19 mouse cellular contexts compared by ENCODE assay signal in the genomic region with DNA sequence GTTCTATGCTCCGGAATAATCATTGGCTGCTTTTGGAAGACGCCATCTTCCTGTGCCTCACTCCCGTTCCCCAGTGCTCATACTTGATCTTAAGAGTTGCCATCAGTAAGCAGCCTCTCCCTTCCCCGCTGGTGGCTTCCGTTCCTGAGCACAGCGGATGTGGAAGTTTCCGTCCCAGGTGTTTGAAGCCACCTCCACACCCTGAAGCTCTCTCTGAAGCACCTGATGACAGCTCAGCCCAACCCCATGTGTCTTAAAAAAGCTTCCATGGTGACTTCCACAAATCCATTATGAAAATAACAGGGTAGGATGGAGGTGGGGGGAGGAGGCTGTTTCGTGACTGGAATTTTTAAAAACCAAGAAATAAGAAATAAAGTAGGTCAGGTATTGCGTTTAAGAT.
DNase-seq lines count a peak whose midpoint lies in the region; ATAC-seq and TF ChIP-seq lines count a peak whose summit lies in the region.
"Had no signal": no experiment of that assay in that cellular context is flagged by ENCODE, and none has a peak within 500 bp of the region (broad histone marks: within the 10 kb centered on the region; RNA-seq: fewer than 3 reads in every experiment).

No protein-coding gene starts in this region.

- TF ChIP-seq POLR2A in heart, adult 2 months (IDR thresholded peaks at IDR 0.05; ENCODE audit: insufficient read depth, low read depth, low read length), result no peak

- no peak overlapping the region for H3K9ac ChIP-seq in heart, adult 2 months (ENCODE audit: low read depth, low read length)
- H3K9ac ChIP-seq: embryonic facial prominence, embryonic 12.5 days; forebrain, embryonic 15.5 days; kidney, embryonic 15.5 days; limb, embryonic 13.5 days; liver, postnatal 0 days had no signal

- no peak for TF ChIP-seq EP300 in heart, adult 2 months (IDR thresholded peaks at IDR 0.05; ENCODE audit: insufficient read depth, low read depth, low read length)

- TF ChIP-seq CTCF in heart, adult 2 months (IDR thresholded peaks at IDR 0.05), result no peak

- peak; percentile 66 for DNase-seq in right cerebral cortex, adult 18-20 months
- no peak for DNase-seq in right cerebral cortex, postnatal 14 days
- DNase-seq in brain, adult 2 months (ENCODE audit: low read depth, low spot score), result peak; percentile 82
- peak; percentile 21 to 40 for DNase-seq in thymus, adult 18-20 months
- no peak for DNase-seq in heart, adult 2 months
- no peak for DNase-seq in cerebellum, postnatal 10 days
- DNase-seq: adrenal gland, adult 8-10 months; B cell, adult 2 months; cerebellum, adult 2 months; layer of hippocampus, postnatal 36 days; liver, postnatal 0 days had no signal

- no peaks in the 10 kb centered on the region for H3K79me2 ChIP-seq in heart, adult 2 months (replicated peaks; ENCODE audit: control insufficient read depth, insufficient read depth, low read length)

- H3K36me3 ChIP-seq in heart, adult 2 months (ENCODE audit: control insufficient read depth, insufficient read depth, low read length), result no peaks in the 10 kb centered on the region; the same call in 1 of the 2 replicates
- H3K36me3 ChIP-seq: embryonic facial prominence, embryonic 12.5 days; forebrain, embryonic 15.5 days; G1E; hindbrain, embryonic 10.5 days; kidney, embryonic 15.5 days; limb, embryonic 13.5 days had no signal

- H3K27me3 ChIP-seq in heart, adult 2 months (ENCODE audit: control insufficient read depth, insufficient read depth, low read length), result no peaks in the 10 kb centered on the region
- H3K27me3 ChIP-seq: embryonic facial prominence, embryonic 12.5 days; forebrain, embryonic 15.5 days; kidney, embryonic 15.5 days; limb, embryonic 13.5 days had no signal

- intact Hi-C loops in heart, adult 2 months (cut with DNase I), result no loop called here

- ATAC-seq in granulocyte monocyte progenitor cell, adult 5-6 weeks (replicated peaks; ENCODE audit: poor library complexity, severe bottlenecking), result no peak
- ATAC-seq: forebrain, embryonic 15.5 days; liver, postnatal 0 days; midbrain, embryonic 16.5 days had no signal

- no peak overlapping the region for H3K4me3 ChIP-seq in heart, adult 2 months
- H3K4me3 ChIP-seq: embryonic facial prominence, embryonic 12.5 days; forebrain, embryonic 15.5 days; hindbrain, embryonic 10.5 days; kidney, embryonic 15.5 days; limb, embryonic 13.5 days had no signal

- no peak overlapping the region for H3K27ac ChIP-seq in heart, adult 2 months
- H3K27ac ChIP-seq: embryonic facial prominence, embryonic 12.5 days; forebrain, embryonic 15.5 days; hindbrain, embryonic 10.5 days; kidney, embryonic 15.5 days; limb, embryonic 13.5 days had no signal

- WGBS in heart, adult 2 months, result 69% methylated on average over 9 of the region's 9 CpGs

- no peaks in the 10 kb centered on the region for H3K4me1 ChIP-seq in heart, adult 2 months (ENCODE audit: control insufficient read depth, insufficient read depth, low read length)

Comparison
In these comparisons a context has a peak if more than half of its experiments do, and no peak if none do; other contexts are left out.
1. DNase-seq: peak in right cerebral cortex, adult 18-20 months (single experiment), brain, adult 2 months (single experiment) and thymus, adult 18-20 months (2 of 2); none in right cerebral cortex, postnatal 14 days (single experiment), heart, adult 2 months (0 of 2) and cerebellum, postnatal 10 days (0 of 2).